9 mouse cellular contexts compared by ENCODE assay signal in genomic region chr11:114402556-114403320, GRCm38 (mm10).
A peak's percentile ranks its signal among the peaks of the same experiment; 100 is the strongest.
DNase-seq lines count a peak whose midpoint lies in the region; ATAC-seq and TF ChIP-seq lines count a peak whose summit lies in the region.
"Had no signal": no experiment of that assay in that cellular context is flagged by ENCODE, and none has a peak within 500 bp of the region (broad histone marks: within the 10 kb centered on the region; RNA-seq: fewer than 3 reads in every experiment).

No protein-coding gene starts in this region.

- H3K4me2 ChIP-seq in limb, embryonic 14.5 days (replicated peaks; ENCODE audit: low read depth, low read length, severe bottlenecking) = no peak overlapping the region
- H3K4me2 ChIP-seq: liver, embryonic 13.5 days had no signal

- no peak overlapping the region for H3K27ac ChIP-seq in gastrocnemius, adult 2 months
- 0 out of 2 replicates have a peak overlapping the region, but pooled peaks have one; percentile 13 for H3K27ac ChIP-seq in limb, embryonic 14.5 days (replicated peaks; ENCODE audit: low read depth, low read length)
- H3K27ac ChIP-seq: liver, embryonic 13.5 days had no signal

- peak; percentile 26; the same call in 1 of the 2 replicates for ATAC-seq in limb, embryonic 14.5 days (ENCODE audit: low FRiP score, low read depth)

- peak; percentile 44 for TF ChIP-seq CTCF in gastrocnemius, adult 2 months (IDR thresholded peaks at IDR 0.05)
- TF ChIP-seq CTCF in lung, adult 2 months (IDR thresholded peaks at IDR 0.05; ENCODE audit: insufficient read depth, low read length) = 0 out of 2 replicates have a peak, but pooled peaks have one; percentile 5

- no peaks in the 10 kb centered on the region for H3K9me3 ChIP-seq in limb, embryonic 14.5 days (ENCODE audit: control insufficient read depth, low read length)
- H3K9me3 ChIP-seq: liver, embryonic 13.5 days had no signal

- H3K4me1 ChIP-seq in lung, adult 2 months (ENCODE audit: control insufficient read depth, insufficient read depth, low read length) = no peaks in the 10 kb centered on the region
- peaks cover 12% of the 10 kb centered on the region for H3K4me1 ChIP-seq in limb, embryonic 14.5 days (ENCODE audit: control insufficient read depth, insufficient read depth, low read length)
- H3K4me1 ChIP-seq: liver, embryonic 13.5 days had no signal

- no peaks in the 10 kb centered on the region for H3K36me3 ChIP-seq in limb, embryonic 14.5 days (ENCODE audit: control insufficient read depth, insufficient read depth, low read length)
- H3K36me3 ChIP-seq: liver, embryonic 13.5 days had no signal

- H3K9ac ChIP-seq in limb, embryonic 14.5 days (ENCODE audit: low read depth, low read length, severe bottlenecking) = no peak overlapping the region
- H3K9ac ChIP-seq: liver, embryonic 13.5 days had no signal

- H3K4me3 ChIP-seq in gastrocnemius, adult 2 months = no peak overlapping the region
- H3K4me3 ChIP-seq in lung, adult 2 months (replicated peaks; ENCODE audit: extremely low read depth, low read depth, low read length) = no peak overlapping the region
- H3K4me3 ChIP-seq in limb, embryonic 14.5 days (replicated peaks; ENCODE audit: low read length) = no peak overlapping the region
- H3K4me3 ChIP-seq: liver, embryonic 13.5 days had no signal

- no peak for TF ChIP-seq POLR2A in lung, adult 2 months (IDR thresholded peaks at IDR 0.05; ENCODE audit: borderline replicate concordance, extremely low read depth, low read depth, low read length)
- TF ChIP-seq POLR2A in limb, embryonic 14.5 days (IDR thresholded peaks at IDR 0.05; ENCODE audit: borderline replicate concordance, extremely low read depth, insufficient read depth, insufficient read length) = no peak

- intact Hi-C loops in gastrocnemius, adult 2 months (cut with DNase I) = no loop called here

- H3K27me3 ChIP-seq in limb, embryonic 14.5 days (ENCODE audit: control insufficient read depth, insufficient read depth, low read length) = no peaks in the 10 kb centered on the region
- H3K27me3 ChIP-seq: liver, embryonic 13.5 days had no signal

- 54% methylated on average over 15 of the region's 15 CpGs for WGBS in lung, adult 2 months
- 32% methylated on average over 15 of the region's 15 CpGs for WGBS in limb, embryonic 14.5 days

- peak; percentile 32 for DNase-seq in gastrocnemius, adult 2 months
- DNase-seq in gastrocnemius, adult 8-10 months (ENCODE audit: low spot score in 2 of 2) = no peak
- no peak for DNase-seq in lung, adult 2 months
- DNase-seq in lung, postnatal 36 days = no peak
- peak; percentile 68 for DNase-seq in embryo, embryonic 11 days
- DNase-seq in limb, embryonic 14.5 days (ENCODE audit: low spot score) = peak; percentile 32
- DNase-seq in Muller cell, postnatal 12 days (ENCODE audit: inconsistent ontology term) = no peak
- DNase-seq in ovary, adult 18-20 months (ENCODE audit: low spot score) = no peak
- DNase-seq: liver, embryonic 13.5 days had no signal

Comparison
In these comparisons a context has a peak if more than half of its experiments do, and no peak if none do; other contexts are left out.
1. DNase-seq: peak in gastrocnemius, adult 2 months (single experiment), embryo, embryonic 11 days (single experiment) and limb, embryonic 14.5 days (single experiment); none in gastrocnemius, adult 8-10 months (0 of 2), lung, adult 2 months (single experiment), lung, postnatal 36 days (single experiment), Muller cell, postnatal 12 days (single experiment) and ovary, adult 18-20 months (single experiment).